Comparison of ENCODE assay signal across 25 mouse cellular contexts in the genomic region with DNA sequence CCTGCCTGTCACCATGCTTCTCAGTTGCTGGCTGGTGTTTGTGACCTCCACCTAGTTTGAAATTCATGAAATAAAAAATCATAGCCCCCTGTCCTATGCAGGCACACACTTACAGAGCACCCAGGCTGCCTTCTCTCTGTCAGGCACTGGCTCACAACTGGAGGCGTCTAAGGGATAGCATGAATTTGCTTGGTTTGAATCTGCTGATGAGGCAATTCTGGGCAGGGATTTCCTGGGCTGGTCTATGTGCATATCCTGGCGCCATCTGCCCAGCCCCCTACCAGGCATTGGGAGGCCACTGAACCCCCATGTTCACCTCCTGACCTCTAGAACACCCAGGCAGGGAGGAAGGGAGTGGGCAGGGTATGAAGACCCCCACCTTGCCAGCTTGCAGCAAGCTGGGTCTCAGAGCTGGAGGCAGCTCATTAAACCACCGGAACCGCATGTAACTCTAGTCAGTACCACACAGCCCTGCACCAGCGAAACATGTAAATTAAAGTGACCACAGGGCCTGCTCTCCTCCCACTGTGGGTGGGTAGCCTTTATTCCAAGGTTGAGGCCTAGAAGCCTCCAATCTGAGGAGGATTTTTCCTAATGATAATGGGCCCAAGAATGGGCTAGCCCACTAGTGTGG.
A peak's percentile ranks its signal among the peaks of the same experiment; 100 is the strongest.
DNase-seq lines count a peak whose midpoint lies in the region; ATAC-seq and TF ChIP-seq lines count a peak whose summit lies in the region.
"Had no signal": no experiment of that assay in that cellular context is flagged by ENCODE, and none has a peak within 500 bp of the region (broad histone marks: within the 10 kb centered on the region; RNA-seq: fewer than 3 reads in every experiment).

No protein-coding gene starts in this region.

- DNase-seq in kidney, adult 11 months = no peak
- no peak for DNase-seq in ES-E14 (ENCODE audit: low read depth, low spot score)
- no peak for DNase-seq in heart, adult 8-10 months (ENCODE audit: low spot score)
- DNase-seq in thymus, postnatal 10 days (ENCODE audit: low spot score in 2 of 2) = no peak
- DNase-seq in kidney, postnatal 14 days = no peak
- DNase-seq: adrenal gland, postnatal 14 days; cerebellum, adult 18-20 months; cerebellum, adult 9-11 months; embryo, embryonic 11 days; gastrocnemius, adult 2 months; gastrocnemius, postnatal 25 days; heart, adult 11 months; heart, postnatal 10 days; heart, postnatal 4 days had no signal

- H3K4me2 ChIP-seq in kidney, embryonic 16.5 days (replicated peaks; ENCODE audit: low read depth, low read length) = no peak overlapping the region
- H3K4me2 ChIP-seq: embryonic facial prominence, embryonic 12.5 days; hindbrain, embryonic 14.5 days had no signal

- peaks cover 6% of the 10 kb centered on the region; the same call in 1 of the 2 replicates for H3K4me1 ChIP-seq in kidney, embryonic 16.5 days (ENCODE audit: insufficient read depth, low read length)
- H3K4me1 ChIP-seq in ES-E14 (ENCODE audit: control insufficient read depth in 2 of 2, insufficient read depth in 2 of 2, low read length in 2 of 2, poor library complexity in 1 of 2) = no peaks in the 10 kb centered on the region; a peak in 1 of 4 replicates

- in situ Hi-C loops in ES-E14 (cut with MboI; ENCODE audit: low sequenced_read_pairs in 2 of 2, unreplicated experiment in 2 of 2) = no loop called here

- H3K9ac ChIP-seq in kidney, embryonic 16.5 days (replicated peaks; ENCODE audit: low read length) = no peak overlapping the region
- no peak overlapping the region for H3K9ac ChIP-seq in ES-E14 (ENCODE audit: insufficient read depth, low read depth, low read length, poor library complexity, severe bottlenecking)
- H3K9ac ChIP-seq: embryonic facial prominence, embryonic 12.5 days; hindbrain, embryonic 14.5 days had no signal

- no peaks in the 10 kb centered on the region for H3K27me3 ChIP-seq in kidney, embryonic 16.5 days (ENCODE audit: insufficient read depth, low read length)

- H3K4me3 ChIP-seq in kidney, embryonic 16.5 days (ENCODE audit: low read length) = no peak overlapping the region
- no peak overlapping the region for H3K4me3 ChIP-seq in ES-E14 (ENCODE audit: insufficient read depth in 1 of 2, low read depth in 1 of 2, low read length in 2 of 2, poor library complexity in 1 of 2, severe bottlenecking in 1 of 2)
- H3K4me3 ChIP-seq: embryonic facial prominence, embryonic 12.5 days; erythroblast, embryonic 14.5 days; forebrain, embryonic 10.5 days; gastrocnemius, adult 2 months; heart, embryonic 10.5 days had no signal

- H3K9me3 ChIP-seq in kidney, embryonic 16.5 days (ENCODE audit: low read length) = no peaks in the 10 kb centered on the region
- H3K9me3 ChIP-seq in ES-E14 (ENCODE audit: control insufficient read depth, insufficient read depth, low read depth, low read length) = no peaks in the 10 kb centered on the region
- H3K9me3 ChIP-seq: embryonic facial prominence, embryonic 12.5 days; forebrain, embryonic 10.5 days; heart, embryonic 10.5 days had no signal

- ATAC-seq in kidney, embryonic 16.5 days (ENCODE audit: low FRiP score, low TSS enrichment) = peak; percentile 15; the same call in 1 of the 2 replicates
- peak; percentile 33 for ATAC-seq in granulocyte monocyte progenitor cell, adult 5-6 weeks (replicated peaks; ENCODE audit: poor library complexity, severe bottlenecking)
- ATAC-seq: activated CD4-positive, CD25-positive, alpha-beta regulatory T cell, adult 4 months; forebrain, embryonic 14.5 days; intestine, embryonic 16.5 days; Patski had no signal

- 51% methylated on average over 5 of the region's 5 CpGs for WGBS in kidney, embryonic 16.5 days

- H3K27ac ChIP-seq in kidney, embryonic 16.5 days (ENCODE audit: low read length) = no peak overlapping the region
- H3K27ac ChIP-seq in ES-E14 (ENCODE audit: insufficient read depth, low read depth, low read length, poor library complexity, severe bottlenecking) = no peak overlapping the region
- H3K27ac ChIP-seq: embryonic facial prominence, embryonic 12.5 days; forebrain, embryonic 10.5 days; gastrocnemius, adult 2 months; hindbrain, embryonic 14.5 days had no signal

- no peaks in the 10 kb centered on the region for H3K36me3 ChIP-seq in kidney, embryonic 16.5 days (ENCODE audit: insufficient read depth, low read length)
- no peaks in the 10 kb centered on the region for H3K36me3 ChIP-seq in ES-E14 (ENCODE audit: control insufficient read depth, insufficient read depth, low read length, poor library complexity, severe bottlenecking)
- H3K36me3 ChIP-seq: embryonic facial prominence, embryonic 12.5 days; forebrain, embryonic 10.5 days; heart, embryonic 10.5 days had no signal

TF ChIP-seq in ES-E14, 5 proteins besides CTCF, POLR2A, EP300 and RAD21:
- TF ChIP-seq MAFK (IDR thresholded peaks at IDR 0.05; ENCODE audit: insufficient read depth, low read depth, low read length) = peak; percentile 92
- TF ChIP-seq ZC3H11A (IDR thresholded peaks at IDR 0.05; ENCODE audit: borderline replicate concordance, low read depth, low read length) = no peak
